ENCODE assay signal across 21 mouse cellular contexts in genomic region chr5:147479341-147479740, GRCm38 (mm10). TPM values are rescaled to one million over a fixed set of nuclear protein-coding genes. Genes with fewer than 3 reads are reported as not detected.
DNase-seq lines count a peak whose midpoint lies in the region; ATAC-seq and TF ChIP-seq lines count a peak whose summit lies in the region.
"Had no signal": no experiment of that assay in that cellular context is flagged by ENCODE, and none has a peak within 500 bp of the region (broad histone marks: within the 10 kb centered on the region; RNA-seq: fewer than 3 reads in every experiment).

No protein-coding gene starts in this region.

- intact Hi-C loops in heart, postnatal 25 days (cut with DNase I): no loop called here
- intact Hi-C loops in left cerebral cortex, postnatal 36 days (cut with DNase I): no loop called here

- DNase-seq in heart, adult 11 months: peak; percentile 94
- no peak for DNase-seq in heart, postnatal 25 days (ENCODE audit: low spot score)
- peak; percentile 63 for DNase-seq in liver, adult 2 months (ENCODE audit: extremely low read depth, low read depth, low spot score)
- DNase-seq in liver, postnatal 0 days: no peak
- peak; percentile 56 for DNase-seq in adrenal gland, postnatal 14 days
- no peak for DNase-seq in liver, embryonic 13.5 days
- DNase-seq in lung, postnatal 4 days: no peak
- no peak for DNase-seq in left cerebral cortex, postnatal 36 days (ENCODE audit: low spot score in 2 of 2)
- DNase-seq: cerebellum, adult 9-10 months; layer of hippocampus, postnatal 36 days; lung, postnatal 14 days had no signal

- H3K79me2 ChIP-seq in liver, adult 2 months (ENCODE audit: control insufficient read depth, insufficient read depth, low read length): peaks cover 28% of the 10 kb centered on the region; the same call in 1 of the 2 replicates

- no peak for TF ChIP-seq CTCF in liver, adult 2 months (IDR thresholded peaks at IDR 0.05; ENCODE audit: low read depth, low read length)
- no peak for TF ChIP-seq CTCF in liver, postnatal 0 days (IDR thresholded peaks at IDR 0.05; ENCODE audit: low read depth)

- no peak for ATAC-seq in liver, postnatal 0 days
- ATAC-seq in liver, embryonic 13.5 days (ENCODE audit: low read depth): 0 out of 2 replicates have a peak, but pooled peaks have one; percentile 13
- ATAC-seq: activated CD4-positive, CD25-positive, alpha-beta regulatory T cell, adult 4 months; forebrain, embryonic 14.5 days; intestine, embryonic 16.5 days had no signal

- 28% methylated on average over 2 of the region's 2 CpGs for WGBS in liver, adult 2 months
- WGBS in liver, postnatal 0 days (ENCODE audit: insufficient replicate concordance): 87% methylated on average over 2 of the region's 2 CpGs
- 82% methylated on average over 2 of the region's 2 CpGs for WGBS in liver, embryonic 13.5 days (ENCODE audit: insufficient replicate concordance)

- peaks cover 4% of the 10 kb centered on the region; the same call in 1 of the 2 replicates for H3K4me1 ChIP-seq in liver, adult 2 months (ENCODE audit: control insufficient read depth, insufficient read depth, low read length)
- peaks cover 14% of the 10 kb centered on the region; the same call in 1 of the 2 replicates for H3K4me1 ChIP-seq in liver, postnatal 0 days (ENCODE audit: insufficient read depth)
- H3K4me1 ChIP-seq in liver, embryonic 13.5 days (replicated peaks): peaks cover 29% of the 10 kb centered on the region
- H3K4me1 ChIP-seq: midbrain, embryonic 10.5 days had no signal

- H3K9me3 ChIP-seq in liver, postnatal 0 days (ENCODE audit: low read length): no peaks in the 10 kb centered on the region
- H3K9me3 ChIP-seq in liver, embryonic 13.5 days (replicated peaks): no peaks in the 10 kb centered on the region
- H3K9me3 ChIP-seq: heart, embryonic 13.5 days; liver, embryonic 15.5 days; midbrain, embryonic 10.5 days; neural tube, embryonic 13.5 days had no signal

- no peaks in the 10 kb centered on the region for H3K27me3 ChIP-seq in liver, adult 2 months (ENCODE audit: control insufficient read depth, insufficient read depth, low read length)
- no peaks in the 10 kb centered on the region for H3K27me3 ChIP-seq in liver, postnatal 0 days (ENCODE audit: insufficient read depth, low read length)
- no peaks in the 10 kb centered on the region for H3K27me3 ChIP-seq in liver, embryonic 13.5 days
- H3K27me3 ChIP-seq: heart, embryonic 13.5 days; liver, embryonic 15.5 days; neural tube, embryonic 13.5 days had no signal

- H3K4me3 ChIP-seq in liver, adult 2 months (ENCODE audit: insufficient read depth, low read depth, low read length): no peak overlapping the region
- no peak overlapping the region for H3K4me3 ChIP-seq in liver, postnatal 0 days (ENCODE audit: low read depth, low read length)
- H3K4me3 ChIP-seq in liver, embryonic 13.5 days (replicated peaks): no peak overlapping the region
- H3K4me3 ChIP-seq: erythroblast, embryonic 14.5 days; heart, embryonic 13.5 days; liver, embryonic 15.5 days; midbrain, embryonic 10.5 days; neural tube, embryonic 13.5 days had no signal

- H3K36me3 ChIP-seq in liver, adult 2 months (ENCODE audit: control insufficient read depth, insufficient read depth, low read length): no peaks in the 10 kb centered on the region
- 0 out of 2 replicates have a peak, but pooled peaks cover 11% of the 10 kb centered on the region for H3K36me3 ChIP-seq in liver, postnatal 0 days (replicated peaks; ENCODE audit: insufficient read depth, low read length)
- H3K36me3 ChIP-seq in liver, embryonic 13.5 days: peaks cover 18% of the 10 kb centered on the region; the same call in 1 of the 2 replicates
- H3K36me3 ChIP-seq: heart, embryonic 13.5 days; neural tube, embryonic 13.5 days had no signal

- no peak overlapping the region for H3K27ac ChIP-seq in liver, adult 2 months (replicated peaks; ENCODE audit: insufficient read depth, low read depth, low read length)
- no peak overlapping the region for H3K27ac ChIP-seq in liver, postnatal 0 days (ENCODE audit: low read depth)
- no peak overlapping the region for H3K27ac ChIP-seq in liver, embryonic 13.5 days
- H3K27ac ChIP-seq: heart, embryonic 13.5 days; hindbrain, embryonic 14.5 days; kidney, postnatal 0 days; liver, embryonic 15.5 days; midbrain, embryonic 10.5 days; neural tube, embryonic 13.5 days had no signal

- TF ChIP-seq EP300 in liver, postnatal 0 days (IDR thresholded peaks at IDR 0.05; ENCODE audit: low read depth): no peak

- H3K9ac ChIP-seq in liver, adult 2 months (ENCODE audit: low read depth, low read length): no peak overlapping the region
- H3K9ac ChIP-seq in liver, postnatal 0 days (replicated peaks): no peak overlapping the region
- H3K9ac ChIP-seq in liver, embryonic 13.5 days: no peak overlapping the region
- H3K9ac ChIP-seq: heart, embryonic 13.5 days; hindbrain, embryonic 14.5 days; liver, embryonic 15.5 days; neural tube, embryonic 13.5 days had no signal

- TF ChIP-seq POLR2A in liver, adult 2 months (IDR thresholded peaks at IDR 0.05; ENCODE audit: extremely low read depth, insufficient read depth, low read length): no peak

- no peak overlapping the region for H3K4me2 ChIP-seq in liver, postnatal 0 days (ENCODE audit: low read depth, low read length)
- no peak overlapping the region for H3K4me2 ChIP-seq in liver, embryonic 13.5 days
- H3K4me2 ChIP-seq: heart, embryonic 13.5 days; hindbrain, embryonic 14.5 days; liver, embryonic 15.5 days; neural tube, embryonic 13.5 days had no signal

RNA-seq across cellular contexts. Expression of gene Pan3, which starts 49.4 kb away (rescaled TPM):
- total RNA-seq in heart, postnatal 25 days (2021): 10 to 100 TPM; 29.5 to 34.1 TPM
- total RNA-seq in liver, adult 2 months (2014; rRNA removed): 42.7 and 47.1 TPM in 2 replicates
- 6.9 and 11.6 TPM in 2 replicates for polyA plus RNA-seq in liver, adult 2 months (2012; rRNA removed)
- polyA plus RNA-seq in liver, postnatal 0 days (2015; fragmentation: Nextera tagmentation; extraction: Ambion mirVana): 25.2 and 29.9 TPM in 2 replicates
- 102 and 110 TPM in 2 replicates for total RNA-seq in adrenal gland, postnatal 14 days (2021)
- 39.0 and 39.3 TPM in 2 replicates for polyA plus RNA-seq in liver, embryonic 13.5 days (2015; fragmentation: Nextera tagmentation; extraction: Ambion mirVana)
- total RNA-seq in left cerebral cortex, postnatal 36 days (2021): 100 to 1,000 TPM in 1 of 2 experiments, 10 to 100 TPM in 1; 67.8 to 105 TPM

Comparison
In these comparisons a context has a peak if more than half of its experiments do, and no peak if none do; other contexts are left out.
1. DNase-seq: peak in heart, adult 11 months (single experiment), liver, adult 2 months (single experiment) and adrenal gland, postnatal 14 days (single experiment); none in heart, postnatal 25 days (single experiment), liver, postnatal 0 days (single experiment), liver, embryonic 13.5 days (single experiment), lung, postnatal 4 days (0 of 2) and left cerebral cortex, postnatal 36 days (0 of 2).